Mouse (Mus musculus): ENCODE data around the gene P2rx6.
A peak's percentile ranks its signal among the peaks of the same experiment; 100 is the strongest.

DNA sequence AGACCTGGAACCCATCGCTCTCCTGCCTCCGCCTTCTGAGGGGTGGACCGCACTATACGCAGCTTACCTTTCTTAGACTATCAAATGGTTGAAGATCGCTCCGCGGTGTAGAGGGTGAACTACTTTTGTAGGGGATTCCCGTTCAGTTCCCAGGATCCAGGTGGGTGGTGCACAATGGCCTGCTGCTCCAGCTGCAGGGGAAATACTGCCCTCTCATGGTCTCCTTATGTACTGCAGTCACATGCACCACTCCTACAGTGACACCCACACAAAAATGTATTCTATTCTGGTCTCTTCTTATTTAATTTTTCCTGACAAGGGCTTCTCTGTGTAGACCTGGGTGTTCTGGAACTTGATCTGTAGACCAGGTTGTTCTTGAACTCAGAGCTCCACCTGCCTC is 21.4 kb downstream of the P2rx6 start, which contains the start of gene Slc7a4:
- TF ChIP-seq CTCF (conservative IDR thresholded peaks at IDR 0.05; ENCODE audit: low read length) (peak; percentile 95), POU5F1 (IDR thresholded peaks at IDR 0.05; ENCODE audit: borderline replicate concordance, low read length) (no peak), NANOG (IDR thresholded peaks at IDR 0.05; ENCODE audit: borderline replicate concordance, low read length) (no peak)

All from E14TG2a.4 (cell line).